Mouse (Mus musculus): ENCODE measurements at regions not wholly inside any gene's neighbourhood (a gene's known extent, or its start where the extent isn't known, plus 50 kb on each side); places are given as distances from the start of the nearest gene placed in this dataset.

DNA sequence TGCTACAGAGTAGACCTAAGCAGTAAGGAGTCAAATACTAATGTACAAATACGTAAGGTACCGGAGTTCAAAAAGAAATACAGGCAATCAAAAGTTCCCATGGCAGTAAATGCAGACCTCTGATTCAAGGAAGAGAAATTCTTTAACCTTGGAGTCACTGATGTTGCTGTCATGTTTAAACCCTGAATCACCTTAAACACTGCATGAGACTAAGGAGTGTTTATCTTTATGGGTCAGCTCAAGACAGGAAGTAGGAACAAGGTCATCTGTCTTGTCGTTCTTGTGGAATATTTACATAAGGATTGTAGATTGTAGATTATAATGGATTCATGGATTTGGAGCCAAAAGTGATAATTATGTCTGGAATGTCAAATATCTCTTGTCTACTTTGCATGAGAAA, 1708.7 kb upstream of the Slc10a2 start:
- Histone ChIP-seq H3K36me3 (ENCODE audit: control insufficient read depth, insufficient read depth, low read length) (no peaks in the 10 kb centered on the region), H3K9ac (ENCODE audit: low read length) (no peak overlapping the region), H3K27ac (replicated peaks; ENCODE audit: low read depth, low read length) (no peak overlapping the region), H3K4me3 (ENCODE audit: low read depth, low read length) (no peak overlapping the region), H3K4me2 (ENCODE audit: low read depth, severe bottlenecking) (no peak overlapping the region), H3K9me3 (ENCODE audit: control insufficient read depth, low read length) (no peaks in the 10 kb centered on the region), H3K4me1 (ENCODE audit: control insufficient read depth, insufficient read depth, low read length) (no peaks in the 10 kb centered on the region), H3K27me3 (ENCODE audit: control insufficient read depth, insufficient read depth, low read length) (no peaks in the 10 kb centered on the region)
- ATAC-seq (ENCODE audit: insufficient number of reproducible peaks, low FRiP score, low TSS enrichment, low read depth) (no peak), DNase-seq (ENCODE audit: low spot score) (no peak)
- WGBS = 76% methylated on average over 3 of the region's 3 CpGs

DNA sequence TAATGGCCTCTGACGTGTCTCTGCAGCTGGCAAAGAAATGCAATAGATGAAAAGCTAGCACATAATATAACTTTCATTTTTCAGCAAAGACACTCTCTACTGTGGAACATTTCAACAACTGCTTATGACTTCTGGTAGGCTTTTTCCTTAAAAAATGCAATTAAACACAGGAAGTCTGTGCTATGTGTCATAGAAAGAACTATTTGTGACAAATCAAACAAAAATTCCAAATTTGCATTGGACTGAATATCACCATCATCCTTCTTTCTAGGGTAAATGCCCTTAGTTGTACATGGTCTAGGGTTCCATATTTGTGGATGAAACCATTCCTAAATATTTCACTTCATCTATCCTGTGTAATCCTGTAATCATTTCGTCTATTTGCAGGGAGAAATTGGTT, 1702.0 kb upstream of the Slc10a2 start:
- no peak overlapping the region for H3K9ac ChIP-seq (ENCODE audit: low read length)
- WGBS = 53% methylated on average over 2 of the region's 2 CpGs
- H3K4me1 ChIP-seq (ENCODE audit: control insufficient read depth, insufficient read depth, low read length) = no peaks in the 10 kb centered on the region
- DNase-seq (ENCODE audit: low spot score) (no peak), ATAC-seq (ENCODE audit: insufficient number of reproducible peaks, low FRiP score, low TSS enrichment, low read depth) (no peak; the same call in 1 of the 2 replicates)
- no peak overlapping the region for H3K4me2 ChIP-seq (ENCODE audit: low read depth, severe bottlenecking)
- H3K27me3 ChIP-seq (ENCODE audit: control insufficient read depth, insufficient read depth, low read length) = no peaks in the 10 kb centered on the region
- no peak overlapping the region for H3K4me3 ChIP-seq (ENCODE audit: low read depth, low read length)
- no peaks in the 10 kb centered on the region for H3K9me3 ChIP-seq (ENCODE audit: control insufficient read depth, low read length)
- no peak overlapping the region for H3K27ac ChIP-seq (replicated peaks; ENCODE audit: low read depth, low read length)
- H3K36me3 ChIP-seq (ENCODE audit: control insufficient read depth, insufficient read depth, low read length) = no peaks in the 10 kb centered on the region

GRCm38 (mm10) chr8:6803199-6803598, 1698.0 kb upstream of the Slc10a2 start:
- Histone ChIP-seq H3K9ac (ENCODE audit: low read length) (no peak overlapping the region), H3K9me3 (ENCODE audit: control insufficient read depth, low read length) (no peaks in the 10 kb centered on the region), H3K4me3 (ENCODE audit: low read depth, low read length) (no peak overlapping the region), H3K27me3 (ENCODE audit: control insufficient read depth, insufficient read depth, low read length) (no peaks in the 10 kb centered on the region), H3K27ac (replicated peaks; ENCODE audit: low read depth, low read length) (no peak overlapping the region), H3K4me2 (ENCODE audit: low read depth, severe bottlenecking) (no peak overlapping the region), H3K4me1 (ENCODE audit: control insufficient read depth, insufficient read depth, low read length) (no peaks in the 10 kb centered on the region), H3K36me3 (ENCODE audit: control insufficient read depth, insufficient read depth, low read length) (no peaks in the 10 kb centered on the region)
- ATAC-seq (ENCODE audit: insufficient number of reproducible peaks, low FRiP score, low TSS enrichment, low read depth) (no peak), DNase-seq (ENCODE audit: low spot score) (no peak)
- WGBS = 73% methylated on average over 1 of the region's 1 CpGs

DNA sequence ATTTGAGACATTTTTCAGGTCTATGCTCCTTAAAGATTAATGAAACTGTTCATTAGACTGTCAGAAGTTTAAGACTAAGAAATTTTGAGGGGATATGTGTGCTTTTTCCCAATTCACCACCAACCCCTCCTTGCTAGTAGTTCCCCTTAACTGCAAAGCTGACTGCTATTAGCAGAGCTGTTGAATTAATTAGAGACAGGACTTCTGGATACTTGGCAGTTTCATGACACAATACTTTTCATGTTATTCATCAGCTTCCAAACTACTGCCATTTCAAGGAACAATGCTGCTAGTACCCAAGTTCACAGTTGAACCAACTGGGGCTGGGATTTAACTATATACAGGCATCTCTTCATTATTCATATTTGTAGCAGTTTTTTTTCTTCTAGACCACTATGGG, 1695.9 kb upstream of the Slc10a2 start:
- Histone ChIP-seq H3K27me3 (ENCODE audit: control insufficient read depth, insufficient read depth, low read length) (no peaks in the 10 kb centered on the region), H3K4me1 (ENCODE audit: control insufficient read depth, insufficient read depth, low read length) (no peaks in the 10 kb centered on the region), H3K9ac (ENCODE audit: low read length) (no peak overlapping the region), H3K9me3 (ENCODE audit: control insufficient read depth, low read length) (no peaks in the 10 kb centered on the region), H3K4me2 (ENCODE audit: low read depth, severe bottlenecking) (no peak overlapping the region), H3K36me3 (ENCODE audit: control insufficient read depth, insufficient read depth, low read length) (no peaks in the 10 kb centered on the region), H3K4me3 (ENCODE audit: low read depth, low read length) (no peak overlapping the region), H3K27ac (replicated peaks; ENCODE audit: low read depth, low read length) (no peak overlapping the region)
- ATAC-seq (ENCODE audit: insufficient number of reproducible peaks, low FRiP score, low TSS enrichment, low read depth) = no peak
- no peak for DNase-seq (ENCODE audit: low spot score)

GRCm38 (mm10) chr8:6789096-6789495, 1683.9 kb upstream of the Slc10a2 start:
- 67% methylated on average over 1 of the region's 1 CpGs for WGBS
- DNase-seq (ENCODE audit: low spot score) = no peak
- H3K4me3 ChIP-seq (ENCODE audit: low read depth, low read length) = no peak overlapping the region

DNA sequence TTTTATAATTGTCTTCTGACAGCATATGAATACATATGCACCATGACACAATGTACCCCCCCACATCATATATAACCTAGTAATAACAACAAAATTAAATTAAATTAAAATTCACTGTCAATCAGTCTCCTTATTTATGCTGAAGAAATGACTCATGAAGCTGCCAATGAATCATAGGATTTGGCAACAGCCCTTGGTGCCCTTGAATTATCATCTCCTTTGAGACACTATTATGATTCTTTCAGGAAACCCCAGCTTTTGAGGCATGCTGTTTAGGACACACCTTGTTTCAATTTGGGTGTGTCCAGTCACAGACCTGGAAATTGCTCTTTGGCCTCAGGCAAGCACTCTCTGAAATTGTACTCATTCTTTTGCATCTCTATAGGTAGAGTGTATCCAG, 1675.8 kb upstream of the Slc10a2 start:
- Histone ChIP-seq H3K9ac (ENCODE audit: low read length) (no peak overlapping the region), H3K9me3 (ENCODE audit: control insufficient read depth, low read length) (no peaks in the 10 kb centered on the region), H3K36me3 (ENCODE audit: control insufficient read depth, insufficient read depth, low read length) (no peaks in the 10 kb centered on the region), H3K27ac (replicated peaks; ENCODE audit: low read depth, low read length) (no peak overlapping the region), H3K27me3 (ENCODE audit: control insufficient read depth, insufficient read depth, low read length) (no peaks in the 10 kb centered on the region), H3K4me3 (ENCODE audit: low read depth, low read length) (no peak overlapping the region), H3K4me2 (ENCODE audit: low read depth, severe bottlenecking) (no peak overlapping the region), H3K4me1 (ENCODE audit: control insufficient read depth, insufficient read depth, low read length) (no peaks in the 10 kb centered on the region)
- no peak for ATAC-seq (ENCODE audit: insufficient number of reproducible peaks, low FRiP score, low TSS enrichment, low read depth)
- no peak for DNase-seq (ENCODE audit: low spot score)

More at GRCm38 (mm10) chr8:6789096-6789495, 1683.9 kb upstream of the Slc10a2 start:
- Histone ChIP-seq H3K27me3 (ENCODE audit: control insufficient read depth, insufficient read depth, low read length) (no peaks in the 10 kb centered on the region), H3K4me1 (ENCODE audit: control insufficient read depth, insufficient read depth, low read length) (no peaks in the 10 kb centered on the region), H3K36me3 (ENCODE audit: control insufficient read depth, insufficient read depth, low read length) (no peaks in the 10 kb centered on the region), H3K27ac (replicated peaks; ENCODE audit: low read depth, low read length) (no peak overlapping the region), H3K4me2 (ENCODE audit: low read depth, severe bottlenecking) (no peak overlapping the region), H3K9me3 (ENCODE audit: control insufficient read depth, low read length) (no peaks in the 10 kb centered on the region), H3K9ac (ENCODE audit: low read length) (no peak overlapping the region)
- no peak for ATAC-seq (ENCODE audit: insufficient number of reproducible peaks, low FRiP score, low TSS enrichment, low read depth)

- 76% methylated on average over 3 of the region's 3 CpGs for WGBS
- DNase-seq (ENCODE audit: low spot score) = no peak
These were observed 1670.0 kb upstream of the Slc10a2 start for GRCm38 (mm10) chr8:6775103-6775502.

DNA sequence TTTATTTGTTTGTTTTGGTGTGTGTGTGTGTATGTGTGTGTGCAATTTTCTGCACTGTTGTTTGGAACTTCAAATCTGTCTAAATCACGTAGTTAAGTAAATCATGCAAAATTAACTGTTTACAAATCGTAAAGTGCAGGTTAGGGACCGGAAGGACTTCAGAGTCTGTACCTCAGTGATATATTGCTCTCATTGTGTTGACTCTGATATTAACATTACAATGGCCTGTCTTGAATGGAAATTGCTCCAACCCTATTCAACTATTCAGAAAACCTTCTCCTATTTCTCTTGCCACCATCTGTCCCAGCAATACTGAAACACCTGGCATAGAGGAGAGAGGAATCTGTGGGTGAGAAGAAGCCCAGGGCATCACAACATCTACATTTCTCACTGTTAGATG, 1624.4 kb upstream of the Slc10a2 start:
- 69% methylated on average over 3 of the region's 3 CpGs for WGBS

More at GRCm38 (mm10) chr8:6775103-6775502, 1670.0 kb upstream of the Slc10a2 start:
- no peaks in the 10 kb centered on the region for H3K9me3 ChIP-seq (ENCODE audit: control insufficient read depth, low read length)
- no peak overlapping the region for H3K27ac ChIP-seq (replicated peaks; ENCODE audit: low read depth, low read length)
- H3K27me3 ChIP-seq (ENCODE audit: control insufficient read depth, insufficient read depth, low read length) = no peaks in the 10 kb centered on the region
- no peaks in the 10 kb centered on the region for H3K4me1 ChIP-seq (ENCODE audit: control insufficient read depth, insufficient read depth, low read length)
- no peak for ATAC-seq (ENCODE audit: insufficient number of reproducible peaks, low FRiP score, low TSS enrichment, low read depth)
- H3K9ac ChIP-seq (ENCODE audit: low read length) = no peak overlapping the region
- no peaks in the 10 kb centered on the region for H3K36me3 ChIP-seq (ENCODE audit: control insufficient read depth, insufficient read depth, low read length)
- H3K4me3 ChIP-seq (ENCODE audit: low read depth, low read length) = no peak overlapping the region
- H3K4me2 ChIP-seq (ENCODE audit: low read depth, severe bottlenecking) = no peak overlapping the region

DNA sequence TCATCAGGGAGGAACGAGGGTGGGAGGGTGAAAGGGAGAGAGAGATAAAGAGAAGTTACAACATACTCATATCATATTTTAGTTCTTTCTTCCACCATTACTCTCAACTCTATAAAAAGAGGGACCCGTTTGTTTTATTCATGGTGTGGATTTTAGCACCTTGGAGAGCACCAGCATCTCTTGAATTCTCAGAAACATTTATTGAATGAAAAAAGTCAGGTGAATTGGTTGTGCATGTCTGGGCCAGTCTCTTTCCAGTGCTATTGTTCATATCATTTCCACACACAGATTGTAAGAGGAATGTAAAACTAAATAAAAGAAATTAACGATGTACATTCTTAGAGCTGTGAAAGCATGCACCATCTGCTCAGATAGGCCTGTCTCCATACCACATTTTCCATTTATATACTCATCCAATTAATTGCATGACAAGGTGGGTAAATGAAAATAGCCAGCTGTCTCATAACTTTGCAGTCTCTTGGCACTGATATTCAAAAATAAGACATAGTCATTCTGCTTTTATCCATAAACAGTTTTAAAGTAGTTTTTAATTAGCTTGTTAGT, 1603.8 kb upstream of the Slc10a2 start:
- Histone ChIP-seq H3K9me3 (ENCODE audit: control insufficient read depth, low read length) (no peaks in the 10 kb centered on the region), H3K27me3 (ENCODE audit: control insufficient read depth, insufficient read depth, low read length) (no peaks in the 10 kb centered on the region), H3K4me2 (ENCODE audit: low read depth, severe bottlenecking) (no peak overlapping the region), H3K9ac (ENCODE audit: low read length) (no peak overlapping the region), H3K4me1 (ENCODE audit: control insufficient read depth, insufficient read depth, low read length) (no peaks in the 10 kb centered on the region), H3K27ac (replicated peaks; ENCODE audit: low read depth, low read length) (no peak overlapping the region), H3K36me3 (ENCODE audit: control insufficient read depth, insufficient read depth, low read length) (no peaks in the 10 kb centered on the region), H3K4me3 (ENCODE audit: low read depth, low read length) (no peak overlapping the region)
- DNase-seq (ENCODE audit: low spot score) = no peak
- ATAC-seq (ENCODE audit: insufficient number of reproducible peaks, low FRiP score, low TSS enrichment, low read depth) = no peak
- 68% methylated on average over 3 of the region's 3 CpGs for WGBS

More for the DNA sequence above, 1624.4 kb upstream of the Slc10a2 start:
- H3K4me2 ChIP-seq (ENCODE audit: low read depth, severe bottlenecking) = no peak overlapping the region
- H3K9ac ChIP-seq (ENCODE audit: low read length) = no peak overlapping the region
- no peaks in the 10 kb centered on the region for H3K9me3 ChIP-seq (ENCODE audit: control insufficient read depth, low read length)
- H3K4me1 ChIP-seq (ENCODE audit: control insufficient read depth, insufficient read depth, low read length) = no peaks in the 10 kb centered on the region
- no peak overlapping the region for H3K27ac ChIP-seq (replicated peaks; ENCODE audit: low read depth, low read length)
- no peaks in the 10 kb centered on the region for H3K36me3 ChIP-seq (ENCODE audit: control insufficient read depth, insufficient read depth, low read length)
- ATAC-seq (ENCODE audit: insufficient number of reproducible peaks, low FRiP score, low TSS enrichment, low read depth) (no peak), DNase-seq (ENCODE audit: low spot score) (no peak)
- no peaks in the 10 kb centered on the region for H3K27me3 ChIP-seq (ENCODE audit: control insufficient read depth, insufficient read depth, low read length)
- no peak overlapping the region for H3K4me3 ChIP-seq (ENCODE audit: low read depth, low read length)
